Mouse (Mus musculus) kidney, adult 9 months (tissue): Measurements from ENCODE around the gene Mettl7a1.
"Not testable (repeated sequence)": the region's sequence is repeated elsewhere in the genome, so short reads cannot be mapped to it uniquely, and the experiment has no call there.

Experiments used
- DNase-seq: peaks from one replicate; pipeline ENCODE4 v3.0.0; 2022

The Mettl7a1 gene

DNA sequence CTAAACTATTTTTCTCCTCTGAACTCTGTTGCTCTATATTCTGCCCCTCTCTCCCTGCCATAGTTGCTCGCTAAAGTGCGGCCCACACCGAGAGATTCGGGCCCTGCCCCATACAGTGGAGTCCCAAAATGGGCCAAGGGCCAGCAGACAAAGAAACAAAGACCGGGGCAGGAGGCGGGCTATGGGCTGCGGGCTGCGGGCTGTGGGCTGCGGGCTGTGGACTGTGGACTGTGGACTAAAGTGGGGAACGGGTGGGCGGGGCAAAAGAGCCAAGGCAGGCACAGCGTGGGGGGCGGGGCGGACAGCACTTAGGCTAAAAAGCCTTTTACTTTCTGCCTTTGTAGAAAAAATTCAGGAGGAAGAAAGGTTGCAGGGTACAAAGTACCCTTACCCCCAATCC is 42.8 kb downstream of the Mettl7a1 start:
- peak; percentile 79 for DNase-seq

DNA sequence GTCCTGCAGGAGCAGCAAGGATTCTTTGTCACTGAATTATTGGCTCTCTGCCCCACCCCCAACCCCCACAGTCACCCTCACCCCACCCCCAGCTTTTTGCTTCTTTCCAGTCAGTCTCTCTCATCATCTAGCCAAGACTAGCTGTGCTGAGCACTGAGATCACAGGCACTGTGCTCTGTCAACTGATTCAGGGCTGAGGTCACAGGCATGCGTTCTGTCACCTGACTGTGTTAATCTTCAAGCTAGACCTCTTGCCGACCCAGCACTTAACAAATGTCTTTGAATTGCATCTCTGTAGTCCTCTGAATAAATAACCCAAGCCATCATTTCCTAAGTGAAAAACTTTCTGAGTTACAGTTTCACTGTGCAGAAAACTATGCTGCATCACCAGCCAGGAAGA is 45.6 kb downstream of the Mettl7a1 start:
- DNase-seq, result peak; percentile 93

GRCm38 (mm10) chr15:100351501-100352060 is 47.6 kb downstream of the Mettl7a1 start:
- DNase-seq, result no peak

DNA sequence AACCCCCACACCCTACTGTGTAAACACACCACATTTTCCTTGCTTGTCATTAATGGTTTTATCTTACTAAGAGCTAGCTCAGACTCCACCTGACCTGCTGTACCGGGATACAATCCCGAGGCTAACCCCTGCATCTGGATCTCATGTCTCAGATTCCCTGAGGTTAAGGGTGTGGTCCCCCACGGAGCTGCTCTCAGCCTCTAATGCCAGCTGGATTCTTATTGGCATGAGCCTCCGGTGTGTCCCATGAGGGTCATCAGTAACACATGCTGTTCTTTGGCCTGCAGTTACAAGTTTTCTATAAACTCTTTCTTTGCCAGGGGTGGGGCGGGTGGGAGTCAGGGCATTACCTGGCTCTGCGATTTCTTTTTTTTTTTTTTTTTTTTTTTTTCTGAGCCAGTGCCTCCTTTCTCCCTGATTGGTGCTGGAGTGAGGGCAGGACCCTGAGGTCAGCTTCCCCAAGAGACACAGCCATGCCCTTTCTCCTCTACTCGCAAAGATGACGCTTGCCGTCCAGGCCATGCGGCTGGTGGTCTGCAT is 48.8 kb downstream of the Mettl7a1 start, which contains the start of the genes Methig1 and Mettl7a2:
Methig1 (plus strand) TSS at position 439 of the 540 bp plus-strand sequence.
Mettl7a2 (plus strand) TSS at position 490 of the 540 bp plus-strand sequence.
- DNase-seq, result no peak

DNA sequence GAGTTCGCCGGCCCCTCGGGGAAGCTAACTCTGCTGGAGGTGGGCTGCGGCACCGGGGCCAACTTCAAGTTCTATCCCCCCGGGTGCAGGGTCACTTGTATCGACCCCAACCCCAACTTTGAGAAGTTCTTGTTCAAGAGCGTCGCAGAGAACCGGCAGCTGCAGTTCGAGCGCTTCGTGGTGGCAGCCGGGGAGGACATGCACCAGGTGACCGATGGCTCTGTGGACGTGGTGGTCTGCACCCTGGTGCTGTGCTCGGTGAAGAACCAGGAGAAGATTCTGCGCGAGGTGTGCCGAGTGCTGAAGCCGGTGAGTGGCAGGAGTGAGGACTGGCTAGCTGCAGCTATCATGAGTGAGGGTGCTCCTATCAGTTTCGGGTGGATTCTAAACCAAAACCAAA is 49.5 kb downstream of the Mettl7a1 start:
- not testable (repeated sequence) for DNase-seq

DNA sequence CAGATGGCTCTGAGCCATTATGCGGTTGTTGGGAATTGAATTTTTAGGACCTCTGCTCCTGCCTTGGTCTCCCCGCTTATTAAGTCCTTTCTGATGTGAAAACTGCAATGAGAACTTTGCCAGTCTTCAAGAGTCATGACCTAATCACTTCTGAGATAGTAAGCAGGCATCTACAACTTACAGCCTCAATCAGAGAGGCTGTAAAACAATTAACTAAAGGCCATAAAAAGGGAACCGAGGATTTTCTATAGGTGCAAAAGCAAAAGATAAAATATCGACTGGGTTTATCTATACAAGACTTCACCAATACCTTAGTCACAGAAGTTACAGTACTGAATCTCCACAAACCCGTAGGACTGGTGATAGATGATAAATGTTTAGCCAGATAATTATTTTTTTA is 51.9 kb downstream of the Mettl7a1 start:
- no peak for DNase-seq

DNA sequence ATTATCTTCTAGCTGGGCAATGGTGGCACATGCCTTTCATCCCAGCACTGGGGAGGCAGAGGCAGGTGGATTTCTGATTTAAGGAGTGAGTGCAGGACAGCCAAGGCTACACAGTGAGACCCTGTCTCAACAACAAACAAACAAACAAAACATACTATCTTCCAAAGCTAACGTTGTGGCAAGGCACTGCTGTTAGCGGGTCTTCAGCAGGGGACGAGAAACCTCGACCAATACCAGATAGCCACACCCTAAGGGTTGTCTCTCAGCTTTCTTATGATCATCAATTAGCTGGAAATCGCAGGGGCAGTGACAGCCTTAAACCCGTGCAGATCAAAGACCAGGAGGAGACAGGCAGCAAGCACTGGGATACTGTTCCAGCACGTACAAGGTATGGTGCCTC is 60.3 kb downstream of the Mettl7a1 start, which contains the start of gene Higd1c:
Higd1c (plus strand) TSS at position 301 of the 400 bp plus-strand sequence.
- DNase-seq, result no peak

DNA sequence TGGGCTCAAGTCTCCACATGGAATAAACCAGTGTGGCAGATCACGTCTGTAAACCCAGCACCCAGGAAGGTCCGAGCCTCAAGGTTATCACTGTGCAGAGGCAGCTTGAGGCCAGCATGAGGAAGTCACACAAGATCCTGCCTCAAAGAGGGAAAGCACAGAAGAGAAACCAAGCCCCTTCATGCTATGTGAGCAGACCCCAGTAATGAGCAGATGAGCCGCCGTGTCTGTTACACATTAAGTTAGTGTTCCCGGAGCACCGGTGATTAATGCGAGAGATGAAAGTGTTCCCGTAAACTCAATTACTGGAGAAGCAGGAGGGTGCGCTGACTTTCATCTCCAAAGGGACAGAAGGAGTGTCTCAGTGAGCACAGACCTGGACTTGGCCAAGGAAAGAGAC is 62.0 kb downstream of the Mettl7a1 start:
- DNase-seq, result not testable (repeated sequence)

GRCm38 (mm10) chr15:100367119-100367518 is 63.2 kb downstream of the Mettl7a1 start:
- DNase-seq, result no peak

DNA sequence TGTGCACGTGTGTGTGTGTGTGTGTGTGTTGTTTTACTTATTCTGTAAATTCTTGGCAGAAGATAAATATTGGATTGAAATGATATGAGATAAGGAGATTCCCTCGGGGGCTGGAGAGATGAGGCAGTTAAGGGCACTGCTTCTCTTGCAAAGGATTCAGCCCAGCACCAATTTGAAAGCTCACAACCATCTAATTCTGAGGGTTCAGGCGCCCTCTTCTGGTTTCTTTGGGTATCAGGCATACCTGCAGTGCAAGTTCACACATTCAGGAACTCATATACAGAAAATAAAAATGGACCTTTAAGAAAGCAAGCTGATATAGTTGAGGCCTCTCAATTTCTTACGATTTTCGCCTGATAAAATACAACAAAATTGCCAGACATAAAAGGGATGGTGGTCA is 71.1 kb downstream of the Mettl7a1 start:
- DNase-seq, result peak; percentile 85

- not testable (repeated sequence) for DNase-seq
These were observed 74.0 kb downstream of the Mettl7a1 start for GRCm38 (mm10) chr15:100377847-100378505.
